Mouse (Mus musculus): Measurements from ENCODE around the gene Akap14. TPM values are rescaled to one million over a fixed set of nuclear protein-coding genes. Genes with fewer than 3 reads are reported as not detected.
"Not testable (repeated sequence)": the region's sequence is repeated elsewhere in the genome, so short reads cannot be mapped to it uniquely, and the experiment has no call there.

Gene Akap14
- polyA plus RNA-seq (2015; fragmentation: Nextera tagmentation; extraction: Ambion mirVana): 0.57 and 0.82 TPM in 2 replicates

- H3K4me2 ChIP-seq (ENCODE audit: low read length): no peak within 1 kb of the TSS
- no peak within 1 kb of the TSS for H3K9ac ChIP-seq (ENCODE audit: low read depth, low read length)
- H3K36me3 ChIP-seq (ENCODE audit: control insufficient read depth, insufficient read depth, low read length): no peaks in the 10 kb centered on the region
- H3K27ac ChIP-seq (ENCODE audit: low read length): no peak within 1 kb of the TSS
- H3K4me1 ChIP-seq (ENCODE audit: control insufficient read depth, insufficient read depth, low read length): no peaks in the 10 kb centered on the region
- no peak within 1 kb of the TSS for H3K4me3 ChIP-seq (ENCODE audit: low read depth, low read length)
- ATAC-seq: no peak
- H3K27me3 ChIP-seq (ENCODE audit: control insufficient read depth, insufficient read depth, low read depth, low read length): no peaks in the 10 kb centered on the region
- WGBS: 42% methylated on average over 5 of the region's 5 CpGs
- no peaks in the 10 kb centered on the region for H3K9me3 ChIP-seq (replicated peaks; ENCODE audit: control insufficient read depth, low read length, poor library complexity, severe bottlenecking)
Measured at GRCm38 (mm10) chrX:37168742-37169141, at the start of gene Akap14. Gene Akap14, minus strand, starts transcription at chrX:37168842.

- no peaks in the 10 kb centered on the region for H3K27me3 ChIP-seq (ENCODE audit: control insufficient read depth, insufficient read depth, low read depth, low read length)
- H3K9me3 ChIP-seq (replicated peaks; ENCODE audit: control insufficient read depth, low read length, poor library complexity, severe bottlenecking): no peaks in the 10 kb centered on the region
- no peak within 1 kb of the TSS for H3K9ac ChIP-seq (ENCODE audit: low read depth, low read length)
- no peak within 1 kb of the TSS for H3K4me2 ChIP-seq (ENCODE audit: low read length)
- no peak within 1 kb of the TSS for H3K27ac ChIP-seq (ENCODE audit: low read length)
- H3K36me3 ChIP-seq (ENCODE audit: control insufficient read depth, insufficient read depth, low read length): no peaks in the 10 kb centered on the region
- H3K4me1 ChIP-seq (ENCODE audit: control insufficient read depth, insufficient read depth, low read length): no peaks in the 10 kb centered on the region
- H3K4me3 ChIP-seq (ENCODE audit: low read depth, low read length): no peak within 1 kb of the TSS
- no peak for ATAC-seq
- 86% methylated on average over 10 of the region's 10 CpGs for WGBS
Measured at GRCm38 (mm10) chrX:37210941-37211340, 42.3 kb upstream of the Akap14 start, which contains the start of gene Gm9. Gene Gm9, minus strand, starts transcription at chrX:37211041.

- no peaks in the 10 kb centered on the region for H3K36me3 ChIP-seq (ENCODE audit: control insufficient read depth, insufficient read depth, low read length)
- no peak overlapping the region for H3K27ac ChIP-seq (ENCODE audit: low read length)
- 65% methylated on average over 8 of the region's 8 CpGs for WGBS
- no peaks in the 10 kb centered on the region for H3K4me1 ChIP-seq (ENCODE audit: control insufficient read depth, insufficient read depth, low read length)
- no peak for ATAC-seq
- no peaks in the 10 kb centered on the region for H3K27me3 ChIP-seq (ENCODE audit: control insufficient read depth, insufficient read depth, low read depth, low read length)
- H3K4me2 ChIP-seq (ENCODE audit: low read length): no peak overlapping the region
- no peak overlapping the region for H3K4me3 ChIP-seq (ENCODE audit: low read depth, low read length)
- no peaks in the 10 kb centered on the region for H3K9me3 ChIP-seq (replicated peaks; ENCODE audit: control insufficient read depth, low read length, poor library complexity, severe bottlenecking)
- H3K9ac ChIP-seq (ENCODE audit: low read depth, low read length): no peak overlapping the region
Measured at GRCm38 (mm10) chrX:37198676-37199075, 30.0 kb upstream of the Akap14 start.

DNA sequence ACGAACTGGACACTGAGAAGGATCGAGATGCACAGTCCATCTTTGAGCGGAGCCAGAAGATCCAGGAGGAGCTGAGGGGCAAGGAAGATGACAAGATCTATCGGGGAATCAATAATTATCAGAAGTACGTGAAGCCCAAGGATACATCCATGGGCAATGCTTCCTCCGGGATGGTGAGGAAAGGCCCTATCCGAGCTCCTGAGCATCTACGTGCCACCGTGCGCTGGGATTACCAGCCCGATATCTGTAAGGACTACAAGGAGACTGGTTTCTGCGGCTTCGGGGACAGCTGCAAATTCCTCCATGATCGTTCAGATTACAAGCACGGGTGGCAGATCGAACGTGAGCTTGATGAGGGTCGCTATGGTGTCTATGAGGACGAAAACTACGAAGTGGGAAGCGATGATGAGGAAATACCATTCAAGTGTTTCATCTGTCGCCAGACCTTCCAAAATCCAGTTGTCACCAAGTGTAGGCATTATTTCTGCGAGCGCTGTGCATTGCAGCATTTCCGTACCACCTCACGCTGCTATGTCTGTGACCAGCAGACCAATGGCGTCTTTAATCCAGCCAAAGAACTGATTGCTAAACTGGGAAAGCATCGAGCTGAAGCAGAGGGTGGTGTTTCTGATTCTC lies 23.2 kb upstream of the Akap14 start:
- peak overlapping the region; percentile 68 for H3K9ac ChIP-seq (ENCODE audit: low read depth, low read length)
- ATAC-seq: peak; percentile 52
- WGBS: 31% methylated on average over 28 of the region's 28 CpGs

DNA sequence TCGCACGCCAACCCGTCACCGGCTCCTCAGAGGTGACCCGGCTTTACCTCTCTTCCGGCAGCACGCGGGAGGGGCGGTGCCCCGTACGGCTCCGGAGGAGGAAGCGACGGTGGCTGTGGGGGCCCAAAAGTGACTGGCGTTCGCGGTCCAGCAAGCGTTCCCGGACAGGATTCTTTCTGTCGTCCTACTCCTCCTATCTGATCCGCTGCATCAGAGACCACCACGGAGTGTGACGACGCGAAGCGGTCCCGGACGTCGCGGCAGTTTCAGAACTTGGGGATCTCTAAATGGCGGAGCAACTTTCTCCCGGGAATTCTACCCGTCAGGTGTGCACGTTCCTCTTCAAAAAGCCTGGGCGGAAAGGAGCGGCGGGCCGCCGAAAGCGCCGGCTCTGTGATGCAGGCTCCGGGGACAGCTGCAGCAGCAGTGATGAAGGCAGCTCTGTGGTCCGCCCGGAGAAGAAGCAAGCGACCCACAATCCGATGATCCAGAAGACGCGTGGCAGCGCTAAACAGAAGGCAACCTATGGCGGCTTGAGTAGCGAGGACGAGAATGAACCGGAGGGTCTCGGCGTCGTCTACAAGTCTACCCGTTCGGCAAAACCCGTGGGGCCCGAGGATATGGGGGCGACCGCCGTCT lies 22.6 kb upstream of the Akap14 start, which contains the start of the genes Ndufa1 and Rnf113a1:
TSS of gene Ndufa1 (minus strand) at position 59 of the 639 bp plus-strand sequence.
TSS of gene Rnf113a1 (plus strand) at position 141 of the 639 bp plus-strand sequence.
- Histone ChIP-seq H3K4me3 (ENCODE audit: low read depth, low read length) (peak within 1 kb of the TSS; percentile 54), H3K27ac (ENCODE audit: low read length) (peak within 1 kb of the TSS; percentile 84), H3K4me1 (ENCODE audit: control insufficient read depth, insufficient read depth, low read length) (peaks cover 8% of the 10 kb centered on the region), H3K4me2 (ENCODE audit: low read length) (peak within 1 kb of the TSS; percentile 57), H3K9ac (ENCODE audit: low read depth, low read length) (peak within 1 kb of the TSS; percentile 68), H3K27me3 (ENCODE audit: control insufficient read depth, insufficient read depth, low read depth, low read length) (no peaks in the 10 kb centered on the region), H3K36me3 (ENCODE audit: control insufficient read depth, insufficient read depth, low read length) (no peaks in the 10 kb centered on the region; the same call in 1 of the 2 replicates), H3K9me3 (replicated peaks; ENCODE audit: control insufficient read depth, low read length, poor library complexity, severe bottlenecking) (no peaks in the 10 kb centered on the region)
- ATAC-seq: peak; percentile 95
- WGBS: 20% methylated on average over 62 of the region's 63 CpGs

More for the DNA sequence above, 23.2 kb upstream of the Akap14 start:
- Histone ChIP-seq H3K4me1 (ENCODE audit: control insufficient read depth, insufficient read depth, low read length) (peaks cover 8% of the 10 kb centered on the region), H3K27ac (ENCODE audit: low read length) (peak overlapping the region; percentile 84), H3K36me3 (ENCODE audit: control insufficient read depth, insufficient read depth, low read length) (no peaks in the 10 kb centered on the region; the same call in 1 of the 2 replicates), H3K4me3 (ENCODE audit: low read depth, low read length) (peak overlapping the region; percentile 54), H3K9me3 (replicated peaks; ENCODE audit: control insufficient read depth, low read length, poor library complexity, severe bottlenecking) (no peaks in the 10 kb centered on the region), H3K27me3 (ENCODE audit: control insufficient read depth, insufficient read depth, low read depth, low read length) (no peaks in the 10 kb centered on the region), H3K4me2 (ENCODE audit: low read length) (peak overlapping the region; percentile 57)

- Histone ChIP-seq H3K4me3 (ENCODE audit: low read depth, low read length) (peak overlapping the region; percentile 54), H3K4me2 (ENCODE audit: low read length) (peak overlapping the region; percentile 57), H3K4me1 (ENCODE audit: control insufficient read depth, insufficient read depth, low read length) (peaks cover 8% of the 10 kb centered on the region), H3K27me3 (ENCODE audit: control insufficient read depth, insufficient read depth, low read depth, low read length) (no peaks in the 10 kb centered on the region), H3K27ac (ENCODE audit: low read length) (peak overlapping the region; percentile 84), H3K36me3 (ENCODE audit: control insufficient read depth, insufficient read depth, low read length) (no peaks in the 10 kb centered on the region; the same call in 1 of the 2 replicates), H3K9me3 (replicated peaks; ENCODE audit: control insufficient read depth, low read length, poor library complexity, severe bottlenecking) (no peaks in the 10 kb centered on the region), H3K9ac (ENCODE audit: low read depth, low read length) (peak overlapping the region; percentile 68)
- peak; percentile 68; the same call in 1 of the 2 replicates for ATAC-seq
- WGBS: 20% methylated on average over 19 of the region's 20 CpGs
Measured at GRCm38 (mm10) chrX:37190755-37191104, 22.1 kb upstream of the Akap14 start.

DNA sequence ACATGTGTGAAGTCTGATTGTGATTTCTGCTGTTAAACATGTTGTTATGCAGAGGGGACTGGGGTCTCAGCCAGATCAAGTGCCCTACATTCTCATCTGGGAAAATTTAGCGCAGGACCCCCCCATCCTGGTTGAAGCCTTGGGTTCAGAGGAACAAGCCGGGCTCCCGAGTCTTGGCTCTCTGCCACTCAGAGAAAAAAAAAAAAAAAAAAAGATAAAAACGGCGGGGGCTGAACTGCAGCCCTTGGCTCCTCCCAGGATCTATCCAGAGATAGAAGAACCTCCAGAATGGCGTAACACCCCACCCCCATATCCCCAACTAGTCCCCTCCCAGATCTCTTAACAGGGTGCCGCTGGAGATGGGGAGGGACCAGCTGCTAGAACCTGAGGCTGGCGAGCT lies 15.8 kb upstream of the Akap14 start:
- ATAC-seq; H3K4me3 ChIP-seq (ENCODE audit: low read depth, low read length); H3K36me3 ChIP-seq (ENCODE audit: control insufficient read depth, insufficient read depth, low read length); H3K27ac ChIP-seq (ENCODE audit: low read length); H3K4me2 ChIP-seq (ENCODE audit: low read length); H3K27me3 ChIP-seq (ENCODE audit: control insufficient read depth, insufficient read depth, low read depth, low read length); H3K9me3 ChIP-seq (replicated peaks; ENCODE audit: control insufficient read depth, low read length, poor library complexity, severe bottlenecking); H3K9ac ChIP-seq (ENCODE audit: low read depth, low read length); H3K4me1 ChIP-seq (ENCODE audit: control insufficient read depth, insufficient read depth, low read length): not testable (repeated sequence)
- WGBS: 81% methylated on average over 6 of the region's 8 CpGs

GRCm38 (mm10) chrX:37167085-37167484 lies 1.6 kb downstream of the Akap14 start:
- Histone ChIP-seq H3K4me1 (ENCODE audit: control insufficient read depth, insufficient read depth, low read length) (no peaks in the 10 kb centered on the region), H3K27me3 (ENCODE audit: control insufficient read depth, insufficient read depth, low read depth, low read length) (no peaks in the 10 kb centered on the region), H3K27ac (ENCODE audit: low read length) (no peak overlapping the region), H3K9me3 (replicated peaks; ENCODE audit: control insufficient read depth, low read length, poor library complexity, severe bottlenecking) (no peaks in the 10 kb centered on the region), H3K4me2 (ENCODE audit: low read length) (no peak overlapping the region), H3K9ac (ENCODE audit: low read depth, low read length) (no peak overlapping the region), H3K4me3 (ENCODE audit: low read depth, low read length) (no peak overlapping the region), H3K36me3 (ENCODE audit: control insufficient read depth, insufficient read depth, low read length) (no peaks in the 10 kb centered on the region)
- no peak for ATAC-seq
- 40% methylated on average over 3 of the region's 3 CpGs for WGBS

GRCm38 (mm10) chrX:37163115-37163514 lies 5.5 kb downstream of the Akap14 start:
- Histone ChIP-seq H3K27ac (ENCODE audit: low read length) (no peak overlapping the region), H3K9me3 (replicated peaks; ENCODE audit: control insufficient read depth, low read length, poor library complexity, severe bottlenecking) (no peaks in the 10 kb centered on the region), H3K27me3 (ENCODE audit: control insufficient read depth, insufficient read depth, low read depth, low read length) (no peaks in the 10 kb centered on the region), H3K4me2 (ENCODE audit: low read length) (no peak overlapping the region), H3K4me3 (ENCODE audit: low read depth, low read length) (no peak overlapping the region), H3K4me1 (ENCODE audit: control insufficient read depth, insufficient read depth, low read length) (no peaks in the 10 kb centered on the region), H3K36me3 (ENCODE audit: control insufficient read depth, insufficient read depth, low read length) (no peaks in the 10 kb centered on the region), H3K9ac (ENCODE audit: low read depth, low read length) (no peak overlapping the region)
- WGBS: 80% methylated on average over 18 of the region's 18 CpGs
- no peak for ATAC-seq
